Mouse (Mus musculus): ENCODE results near the gene Hdac9. TPM values are rescaled to one million over a fixed set of nuclear protein-coding genes. Genes with fewer than 3 reads are reported as not detected.

Gene Hdac9
- total and polyA plus RNA-seq, 3 experiments = 0.03 to 0.19 TPM; not detected in 1

DNA sequence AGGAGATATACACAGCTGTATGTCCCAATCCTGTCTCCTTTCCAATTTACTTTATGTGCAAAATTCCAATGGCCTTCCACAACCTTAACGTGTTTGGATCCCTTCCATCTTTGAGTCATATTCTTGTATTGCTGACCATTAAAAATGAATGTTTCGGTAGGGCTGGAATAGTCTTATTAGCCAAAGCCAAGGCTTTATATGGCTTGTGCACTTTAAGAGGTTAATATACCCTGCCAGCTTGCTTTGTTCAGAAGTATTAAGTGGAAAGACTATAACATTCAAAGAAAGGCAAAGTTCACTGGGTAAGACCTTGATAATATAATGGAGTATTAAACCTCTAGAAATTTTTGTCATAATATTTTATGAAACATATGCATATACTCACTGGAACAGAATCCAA is 491.4 kb downstream of the Hdac9 start:
- Histone ChIP-seq H3K27ac (ENCODE audit: control insufficient read depth, low read depth, low read length) (no peak overlapping the region), H3K27me3 (ENCODE audit: control insufficient read depth in 1 of 2, insufficient read depth in 2 of 2, low read length in 2 of 2) (no peaks in the 10 kb centered on the region), H3K9ac (ENCODE audit: control insufficient read depth, low read depth, low read length, poor library complexity, severe bottlenecking) (no peak overlapping the region), H3K36me3 (ENCODE audit: control insufficient read depth in 1 of 2, insufficient read depth in 2 of 2, low read length in 2 of 2) (no peaks in the 10 kb centered on the region), H3K4me1 (ENCODE audit: control insufficient read depth in 1 of 2, insufficient read depth in 2 of 2, low read length in 2 of 2) (no peaks in the 10 kb centered on the region), H3K4me3 (ENCODE audit: control insufficient read depth in 1 of 2, insufficient read depth in 1 of 2, low read depth in 2 of 2, low read length in 2 of 2) (no peak overlapping the region), H3K79me2 (ENCODE audit: control insufficient read depth, insufficient read depth, low read length, poor library complexity) (no peaks in the 10 kb centered on the region), H3K9me3 (replicated peaks; ENCODE audit: insufficient read depth, low read length) (no peaks in the 10 kb centered on the region)
- no peak for TF ChIP-seq MYC (IDR thresholded peaks at IDR 0.05; ENCODE audit: low read depth, low read length)
- TF ChIP-seq ZNF384 (IDR thresholded peaks at IDR 0.05; ENCODE audit: low read depth, low read length) = no peak
- TF ChIP-seq UBTF (IDR thresholded peaks at IDR 0.05; ENCODE audit: borderline replicate concordance, insufficient read depth, low read depth, low read length) = no peak
- no peak for TF ChIP-seq POLR2AphosphoS2 (IDR thresholded peaks at IDR 0.05; ENCODE audit: low read length)
- TF ChIP-seq EP300 (IDR thresholded peaks at IDR 0.05; ENCODE audit: low read depth in 1 of 2, low read length in 2 of 2) = no peak
- TF ChIP-seq TBP (IDR thresholded peaks at IDR 0.05; ENCODE audit: low read depth, low read length) = no peak
- no peak for TF ChIP-seq ZC3H11A (IDR thresholded peaks at IDR 0.05; ENCODE audit: low read depth, low read length)
- no peak for TF ChIP-seq ZMIZ1 (IDR thresholded peaks at IDR 0.05; ENCODE audit: low read depth, low read length)
- TF ChIP-seq GATA1 (IDR thresholded peaks at IDR 0.05; ENCODE audit: low read depth, low read length) = no peak
- TF ChIP-seq SMC3 (IDR thresholded peaks at IDR 0.05; ENCODE audit: low read depth, low read length) = no peak
- TF ChIP-seq MYB (IDR thresholded peaks at IDR 0.05; ENCODE audit: low read depth, low read length) = no peak
- no peak for TF ChIP-seq CHD2 (IDR thresholded peaks at IDR 0.05; ENCODE audit: low read length)
- no peak for TF ChIP-seq BHLHE40 (IDR thresholded peaks at IDR 0.05; ENCODE audit: borderline replicate concordance, low read depth, low read length)
- no peak for TF ChIP-seq MAX (IDR thresholded peaks at IDR 0.05; ENCODE audit: low read length)
- no peak for TF ChIP-seq ZKSCAN1 (IDR thresholded peaks at IDR 0.05; ENCODE audit: low read depth, low read length)
- DNase-seq (ENCODE audit: low read depth, low spot score) = no peak

DNA sequence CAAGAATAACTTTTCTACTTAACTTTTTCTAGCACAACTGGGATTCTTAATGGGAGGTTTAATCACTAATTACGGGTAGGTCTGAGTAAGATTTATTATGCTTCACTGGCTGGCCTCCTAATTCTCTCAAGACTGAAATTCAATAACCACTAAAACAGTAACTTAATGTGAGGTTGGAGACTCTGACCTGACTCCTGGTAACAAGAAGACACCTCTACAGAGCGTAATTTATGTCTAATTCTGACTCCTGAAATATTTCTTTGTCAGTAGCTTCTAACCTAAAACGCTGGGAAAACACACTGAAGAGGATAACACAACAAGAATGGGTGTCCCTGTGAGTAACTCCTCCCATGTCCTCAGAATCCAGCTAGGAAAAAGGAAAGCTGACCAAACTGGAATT is 508.8 kb downstream of the Hdac9 start:
- no peaks in the 10 kb centered on the region for H3K36me3 ChIP-seq (ENCODE audit: control insufficient read depth in 1 of 2, insufficient read depth in 2 of 2, low read length in 2 of 2)
- H3K9me3 ChIP-seq (replicated peaks; ENCODE audit: insufficient read depth, low read length) = no peaks in the 10 kb centered on the region
- TF ChIP-seq NELFE (IDR thresholded peaks at IDR 0.05; ENCODE audit: low read depth, low read length) (no peak), POLR2AphosphoS5 (IDR thresholded peaks at IDR 0.05; ENCODE audit: borderline replicate concordance, low read depth, low read length) (no peak), NRF1 (IDR thresholded peaks at IDR 0.05; ENCODE audit: insufficient read depth, low read depth, low read length, poor library complexity, severe bottlenecking) (no peak), MEF2A (IDR thresholded peaks at IDR 0.05; ENCODE audit: extremely low read depth, insufficient replicate concordance, low read depth, low read length, poor library complexity, severe bottlenecking) (no peak), ZC3H11A (IDR thresholded peaks at IDR 0.05; ENCODE audit: low read depth, low read length) (no peak), MAX (IDR thresholded peaks at IDR 0.05; ENCODE audit: low read length) (no peak), ZMIZ1 (IDR thresholded peaks at IDR 0.05; ENCODE audit: low read depth, low read length) (no peak), RAD21 (IDR thresholded peaks at IDR 0.05; ENCODE audit: low read depth, low read length) (no peak), ETS1 (IDR thresholded peaks at IDR 0.05; ENCODE audit: low read depth, low read length) (no peak), MXI1 (IDR thresholded peaks at IDR 0.05; ENCODE audit: low read depth, low read length) (no peak), ZNF384 (IDR thresholded peaks at IDR 0.05; ENCODE audit: low read depth, low read length) (no peak), USF2 (IDR thresholded peaks at IDR 0.05; ENCODE audit: borderline replicate concordance in 1 of 2, insufficient read depth in 1 of 2, low read depth in 1 of 2, low read length in 2 of 2) (no peak), GABPA (IDR thresholded peaks at IDR 0.05; ENCODE audit: low read depth, low read length) (no peak), USF1 (IDR thresholded peaks at IDR 0.05; ENCODE audit: low read depth, low read length) (no peak), MYB (IDR thresholded peaks at IDR 0.05; ENCODE audit: low read depth, low read length) (no peak), CHD1 (IDR thresholded peaks at IDR 0.05; ENCODE audit: low read depth, low read length) (no peak), ELF1 (IDR thresholded peaks at IDR 0.05; ENCODE audit: low read depth, low read length) (no peak), UBTF (IDR thresholded peaks at IDR 0.05; ENCODE audit: borderline replicate concordance, insufficient read depth, low read depth, low read length) (no peak), MAZ (IDR thresholded peaks at IDR 0.05; ENCODE audit: low read depth, low read length) (no peak)
- no peak overlapping the region for H3K4me3 ChIP-seq (ENCODE audit: control insufficient read depth in 1 of 2, insufficient read depth in 1 of 2, low read depth in 2 of 2, low read length in 2 of 2)
- H3K79me2 ChIP-seq (ENCODE audit: control insufficient read depth, insufficient read depth, low read length, poor library complexity) = no peaks in the 10 kb centered on the region
- no peaks in the 10 kb centered on the region for H3K4me1 ChIP-seq (ENCODE audit: control insufficient read depth in 1 of 2, insufficient read depth in 2 of 2, low read length in 2 of 2)
- H3K27ac ChIP-seq (ENCODE audit: control insufficient read depth, low read depth, low read length) = no peak overlapping the region
- no peak for DNase-seq (ENCODE audit: low read depth, low spot score)
- no peak overlapping the region for H3K9ac ChIP-seq (ENCODE audit: control insufficient read depth, low read depth, low read length, poor library complexity, severe bottlenecking)
- no peaks in the 10 kb centered on the region for H3K27me3 ChIP-seq (ENCODE audit: control insufficient read depth in 1 of 2, insufficient read depth in 2 of 2, low read length in 2 of 2)
